Mouse (Mus musculus) limb, embryonic 10.5 days (tissue): ENCODE measurements around the gene Pum1. TPM values are rescaled to one million over a fixed set of nuclear protein-coding genes. Genes with fewer than 3 reads are reported as not detected.

Experiments
- DNase-seq: peaks from one replicate; pipeline ENCODE4 v3.0.0-alpha.2; 2017; ENCODE audit warnings: low spot score
- H3K27ac ChIP-seq: fragments of 300-500 bp; sonication (generic); 2 replicates; pipeline ENCODE4 v1.5.1; 2016; ENCODE audit warnings: mild to moderate bottlenecking
- H3K27me3 ChIP-seq: fragments of 300-500 bp; sonication (generic); 2 replicates; pipeline ENCODE4 v1.6.1; 2016; ENCODE audit warnings: low read depth, mild to moderate bottlenecking; ENCODE audit not compliant: poor library complexity, severe bottlenecking
- H3K36me3 ChIP-seq: fragments of 300-500 bp; sonication (generic); 2 replicates; pipeline ENCODE4 v1.6.1; 2016; ENCODE audit warnings: mild to moderate bottlenecking, moderate library complexity
- H3K4me1 ChIP-seq: fragments of 300-500 bp; sonication (generic); 2 replicates; pipeline ENCODE4 v1.6.1; 2016
- H3K4me3 ChIP-seq: fragments of 300-500 bp; sonication (generic); 2 replicates; pipeline ENCODE4 v1.5.1; 2016; ENCODE audit warnings: mild to moderate bottlenecking, moderate library complexity
- H3K9me3 ChIP-seq: fragments of 300-500 bp; sonication (generic); replicated peaks from 2 replicates; pipeline ENCODE4 v1.6.1; 2016; ENCODE audit warnings: mild to moderate bottlenecking
- WGBS: fragments of 180-500 bp; shearing (Covaris S2); methylation state at CpG from one replicate; pipeline ENCODE4 v1.1.7; 2016; 5-methylcytosine and 5-hydroxymethylcytosine counted together
- polyA plus RNA-seq: library from polyadenylated mRNA; unstranded; fragments of >200 nt; fragmentation: Nextera tagmentation; extraction: Ambion mirVana; gene quantifications from 2 replicates; pipeline ENCODE4 v1.2.1, GENCODE M21; 2016

The Pum1 gene
- polyA plus RNA-seq, 1 experiment from 2014 or later: 124 TPM

DNA sequence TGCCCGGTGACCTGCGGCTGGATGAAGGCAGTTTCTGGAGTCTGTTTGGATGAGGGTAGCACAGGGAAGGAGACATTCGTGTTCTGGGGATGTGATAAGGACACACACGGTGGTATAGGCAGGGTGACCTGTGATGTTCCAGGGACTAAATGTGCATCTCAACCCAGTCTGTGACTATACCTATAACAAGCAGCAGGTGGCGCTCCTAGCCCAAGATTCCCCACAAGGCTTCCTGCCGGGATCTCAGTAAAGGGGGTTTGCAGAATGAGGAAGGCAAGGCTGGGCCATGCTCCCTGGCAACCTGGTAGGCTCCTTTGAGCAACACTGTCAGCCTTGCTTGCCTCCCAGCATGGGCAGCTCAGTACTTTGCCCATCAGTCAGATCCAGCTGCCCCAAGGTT, 127.1 kb downstream of the Pum1 start:
- Histone ChIP-seq H3K9me3 (no peaks in the 10 kb centered on the region), H3K27ac (no peak overlapping the region), H3K27me3 (peaks cover 14% of the 10 kb centered on the region), H3K4me1 (peaks cover 37% of the 10 kb centered on the region), H3K4me3 (no peak overlapping the region), H3K36me3 (no peaks in the 10 kb centered on the region)
- peak; percentile 91 for DNase-seq
- 16% methylated on average over 6 of the region's 6 CpGs for WGBS

DNA sequence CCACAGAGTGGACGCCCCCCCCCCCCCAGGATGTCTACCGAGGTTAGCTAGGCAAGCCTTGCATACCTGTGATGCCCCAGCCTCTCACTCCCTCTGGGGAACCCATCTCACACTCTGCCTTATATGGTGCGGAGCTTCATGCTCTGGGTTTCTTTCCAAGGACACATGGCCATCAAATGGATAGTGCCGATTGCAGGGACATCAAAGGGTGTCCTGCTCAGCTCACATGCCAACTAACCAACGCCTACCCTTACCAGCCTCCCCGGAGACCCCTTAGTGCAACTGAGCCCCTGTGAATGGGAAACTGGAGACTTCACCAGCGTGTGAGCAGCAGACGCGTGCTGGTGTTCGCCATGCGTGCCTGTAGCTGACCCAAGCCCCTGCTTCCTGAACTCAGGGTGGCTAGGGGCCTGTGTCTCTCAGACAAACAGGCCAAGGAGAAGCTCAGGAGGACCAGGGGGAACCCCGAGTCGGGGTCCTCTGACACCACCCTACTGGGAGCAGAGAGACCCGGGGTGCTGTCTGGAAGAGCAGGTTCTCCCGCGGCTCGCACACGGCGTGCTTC, 128.8 kb downstream of the Pum1 start:
- WGBS: 3% methylated on average over 19 of the region's 19 CpGs
- no peak for DNase-seq
- H3K9me3 ChIP-seq: no peaks in the 10 kb centered on the region
- peak overlapping the region; percentile 89 for H3K4me3 ChIP-seq
- peaks cover 47% of the 10 kb centered on the region for H3K4me1 ChIP-seq
- no peaks in the 10 kb centered on the region for H3K36me3 ChIP-seq
- peaks cover 14% of the 10 kb centered on the region for H3K27me3 ChIP-seq
- H3K27ac ChIP-seq: peak overlapping the region; percentile 96

- peaks cover 54% of the 10 kb centered on the region for H3K4me1 ChIP-seq
- DNase-seq: peak; percentile 66
- H3K9me3 ChIP-seq: no peaks in the 10 kb centered on the region
- 7% methylated on average over 79 of the region's 99 CpGs for WGBS
- H3K4me3 ChIP-seq: peak within 1 kb of the TSS; percentile 89
- no peaks in the 10 kb centered on the region for H3K36me3 ChIP-seq
- peaks cover 14% of the 10 kb centered on the region for H3K27me3 ChIP-seq
- peak within 1 kb of the TSS; percentile 96 for H3K27ac ChIP-seq
Observed at GRCm38 (mm10) chr4:130792376-130793179, 129.5 kb downstream of the Pum1 start, which contains the start of gene Sdc3. Gene Sdc3 (plus strand): TSS chr4:130792537.

- Histone ChIP-seq H3K27ac (peak overlapping the region; percentile 96), H3K4me3 (peak overlapping the region; percentile 89), H3K27me3 (peaks cover 14% of the 10 kb centered on the region), H3K4me1 (peaks cover 59% of the 10 kb centered on the region), H3K9me3 (no peaks in the 10 kb centered on the region), H3K36me3 (no peaks in the 10 kb centered on the region)
- WGBS: 51% methylated on average over 7 of the region's 7 CpGs
- no peak for DNase-seq
Observed at GRCm38 (mm10) chr4:130793180-130793501, 130.0 kb downstream of the Pum1 start.

DNA sequence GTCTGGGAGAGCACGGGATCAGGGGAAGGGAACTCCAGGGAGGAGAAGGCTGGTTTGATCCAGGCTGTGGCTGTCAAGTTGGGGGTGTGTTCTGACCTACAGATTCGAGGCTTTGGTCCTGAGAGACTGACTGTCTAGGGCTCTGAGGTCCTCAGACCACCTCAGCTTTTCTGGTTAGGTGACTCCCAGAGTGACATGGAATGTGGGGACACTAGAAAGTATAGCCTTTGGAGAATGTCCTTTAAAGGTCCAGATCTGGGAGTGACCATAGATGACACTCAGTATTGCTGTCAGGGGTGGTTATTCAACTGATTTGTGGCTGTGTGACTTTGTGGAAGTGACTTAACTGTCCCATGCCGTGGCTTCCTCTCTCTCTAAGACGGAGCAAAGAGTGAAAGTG, 131.7 kb downstream of the Pum1 start:
- peaks cover 75% of the 10 kb centered on the region for H3K4me1 ChIP-seq
- WGBS: 50% methylated on average over 4 of the region's 4 CpGs
- peaks cover 4% of the 10 kb centered on the region; the same call in 1 of the 2 replicates for H3K36me3 ChIP-seq
- DNase-seq: no peak
- H3K4me3 ChIP-seq: no peak overlapping the region
- no peaks in the 10 kb centered on the region for H3K9me3 ChIP-seq
- 0 out of 2 replicates have a peak overlapping the region, but pooled peaks have one; percentile 19 for H3K27ac ChIP-seq
- peaks cover 14% of the 10 kb centered on the region for H3K27me3 ChIP-seq

- peaks cover 14% of the 10 kb centered on the region for H3K27me3 ChIP-seq
- whole genome bisulfite sequencing: 90% methylated on average over 6 of the region's 6 CpGs
- H3K36me3 ChIP-seq: peaks cover 12% of the 10 kb centered on the region
- DNase-seq: no peak
- H3K4me1 ChIP-seq: peaks cover 87% of the 10 kb centered on the region
- peak overlapping the region; percentile 50; the same call in 1 of the 2 replicates for H3K27ac ChIP-seq
- no peaks in the 10 kb centered on the region for H3K9me3 ChIP-seq
- no peak overlapping the region for H3K4me3 ChIP-seq
Observed at GRCm38 (mm10) chr4:130795970-130796369, 132.8 kb downstream of the Pum1 start.

- DNase-seq: peak; percentile 75
- H3K4me3 ChIP-seq: peak overlapping the region; percentile 35
- H3K36me3 ChIP-seq: peaks cover 12% of the 10 kb centered on the region
- 0 out of 2 replicates have a peak, but pooled peaks cover 4% of the 10 kb centered on the region for H3K27me3 ChIP-seq
- WGBS: 18% methylated on average over 15 of the region's 15 CpGs
- peaks cover 94% of the 10 kb centered on the region for H3K4me1 ChIP-seq
- peak overlapping the region; percentile 90 for H3K27ac ChIP-seq
- no peaks in the 10 kb centered on the region for H3K9me3 ChIP-seq
Observed at GRCm38 (mm10) chr4:130797201-130798051, 134.3 kb downstream of the Pum1 start.

DNA sequence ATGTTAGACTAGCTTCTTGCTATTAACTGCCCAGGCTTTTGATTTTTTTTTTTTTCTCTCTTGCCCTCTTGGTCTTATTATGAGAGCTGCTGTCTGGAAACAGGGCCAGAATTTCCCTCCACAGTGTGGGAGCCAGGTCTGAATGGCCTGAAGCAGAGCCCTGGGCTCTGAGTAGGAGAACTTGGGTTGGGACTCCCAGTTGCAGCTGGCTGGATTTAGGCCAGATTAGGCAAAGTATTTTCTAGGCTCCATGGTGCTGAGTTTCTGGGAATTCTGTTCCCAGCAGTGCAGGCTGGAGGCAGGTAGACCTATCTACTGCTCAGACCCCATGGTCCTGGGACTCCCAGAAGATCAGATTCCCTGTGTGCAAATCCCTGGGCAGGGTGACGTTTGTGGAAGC, 135.3 kb downstream of the Pum1 start:
- Histone ChIP-seq H3K27ac (peak overlapping the region; percentile 90), H3K36me3 (peaks cover 19% of the 10 kb centered on the region), H3K9me3 (no peaks in the 10 kb centered on the region), H3K4me3 (no peak overlapping the region), H3K27me3 (0 out of 2 replicates have a peak, but pooled peaks cover 4% of the 10 kb centered on the region), H3K4me1 (peaks cover 93% of the 10 kb centered on the region)
- WGBS: 67% methylated on average over 1 of the region's 1 CpGs
- no peak for DNase-seq

DNA sequence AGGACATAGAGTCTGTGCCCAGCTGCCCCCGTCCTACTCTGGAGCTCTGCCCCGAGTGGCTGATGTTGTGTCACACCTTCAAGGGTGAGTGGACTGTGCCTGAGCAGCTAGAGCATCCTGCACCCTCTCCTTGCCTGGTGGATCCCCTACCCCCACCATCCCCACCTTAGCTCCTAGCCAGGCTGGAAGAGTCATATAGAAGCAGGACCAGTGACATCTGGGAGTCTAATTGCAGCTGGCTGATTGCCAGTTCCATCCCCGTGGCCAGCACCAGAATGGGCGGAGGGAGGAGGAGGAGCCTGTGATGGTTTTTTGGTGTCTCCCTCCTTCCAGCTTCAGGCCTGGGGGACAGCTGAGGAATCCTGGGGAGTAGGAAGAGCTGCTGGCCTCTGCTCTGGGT, 136.0 kb downstream of the Pum1 start:
- no peak for DNase-seq
- whole genome bisulfite sequencing: 51% methylated on average over 4 of the region's 4 CpGs
- Histone ChIP-seq H3K27ac (peak overlapping the region; percentile 90), H3K4me1 (peaks cover 95% of the 10 kb centered on the region), H3K27me3 (0 out of 2 replicates have a peak, but pooled peaks cover 4% of the 10 kb centered on the region), H3K36me3 (peaks cover 22% of the 10 kb centered on the region), H3K9me3 (no peaks in the 10 kb centered on the region), H3K4me3 (no peak overlapping the region)

DNA sequence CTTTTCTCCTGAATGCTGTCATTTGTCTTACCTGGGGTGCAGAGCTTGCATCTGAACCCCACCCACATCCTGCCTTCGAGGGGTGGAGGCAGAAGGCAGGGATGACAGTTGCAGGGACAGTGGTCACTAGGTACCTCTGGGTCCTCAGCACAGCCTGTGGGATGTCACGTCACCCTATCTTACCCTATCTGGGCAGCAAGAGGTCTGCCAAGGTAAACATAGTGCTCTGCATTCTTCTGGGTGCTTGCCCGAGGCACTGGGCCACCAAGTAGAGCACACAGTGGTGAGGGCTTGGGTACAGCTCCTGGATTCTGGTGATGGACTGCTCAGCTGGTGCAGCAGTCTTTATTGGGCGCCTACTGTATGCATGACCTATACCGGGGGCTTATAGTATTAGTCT, 136.5 kb downstream of the Pum1 start:
- peaks cover 22% of the 10 kb centered on the region for H3K36me3 ChIP-seq
- H3K4me3 ChIP-seq: no peak overlapping the region
- H3K4me1 ChIP-seq: peaks cover 93% of the 10 kb centered on the region
- no peaks in the 10 kb centered on the region for H3K9me3 ChIP-seq
- WGBS: 82% methylated on average over 5 of the region's 5 CpGs
- DNase-seq: no peak
- 0 out of 2 replicates have a peak, but pooled peaks cover under 1% of the 10 kb centered on the region for H3K27me3 ChIP-seq
- H3K27ac ChIP-seq: peak overlapping the region; percentile 90; the same call in 1 of the 2 replicates

DNA sequence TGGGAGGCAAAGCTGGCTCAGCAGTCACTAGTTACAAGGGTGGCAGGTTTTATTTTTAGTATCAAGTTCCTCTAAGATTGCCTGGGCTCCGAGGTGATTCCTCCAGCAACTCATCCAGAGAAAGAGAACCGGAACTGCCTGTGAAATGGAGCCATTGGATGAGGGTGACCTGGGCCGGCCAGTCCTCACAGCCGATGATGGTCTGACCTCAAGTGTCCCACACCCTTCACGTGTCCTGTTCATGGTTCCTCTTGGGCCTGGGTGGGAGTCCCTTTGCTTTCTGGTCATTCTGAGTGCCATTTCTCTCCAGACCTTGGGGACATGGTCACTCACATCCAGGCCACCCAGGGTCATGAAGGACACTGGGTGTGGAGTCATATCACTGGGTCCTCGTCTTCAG, 137.0 kb downstream of the Pum1 start:
- H3K4me3 ChIP-seq: no peak overlapping the region
- peaks cover 94% of the 10 kb centered on the region for H3K4me1 ChIP-seq
- DNase-seq: no peak
- 89% methylated on average over 6 of the region's 6 CpGs for WGBS
- peaks cover 22% of the 10 kb centered on the region for H3K36me3 ChIP-seq
- no peaks in the 10 kb centered on the region for H3K9me3 ChIP-seq
- H3K27ac ChIP-seq: peak overlapping the region; percentile 90; the same call in 1 of the 2 replicates
- no peaks in the 10 kb centered on the region for H3K27me3 ChIP-seq

DNA sequence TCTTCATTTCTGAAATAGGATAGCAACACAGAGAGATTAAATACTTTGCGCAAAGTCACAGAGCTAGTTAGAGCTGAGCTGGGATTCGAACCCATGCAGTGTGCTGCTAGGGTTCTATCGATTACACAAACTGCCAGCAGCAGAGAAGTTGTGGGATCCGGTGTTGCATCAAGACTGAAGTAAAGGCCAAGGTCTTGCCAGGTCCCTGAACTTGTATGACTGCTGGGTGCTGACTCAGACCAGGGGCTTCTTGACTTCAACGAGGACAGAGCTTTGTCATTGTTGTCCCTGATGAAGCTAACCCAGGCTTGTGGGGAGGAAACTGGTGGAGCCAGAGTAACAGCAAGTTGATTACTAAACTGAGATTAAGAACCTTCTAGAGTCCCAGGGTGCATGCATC, 138.1 kb downstream of the Pum1 start:
- H3K4me1 ChIP-seq: peaks cover 88% of the 10 kb centered on the region
- no peaks in the 10 kb centered on the region for H3K27me3 ChIP-seq
- DNase-seq: no peak
- no peaks in the 10 kb centered on the region for H3K9me3 ChIP-seq
- no peak overlapping the region for H3K27ac ChIP-seq
- WGBS: 94% methylated on average over 5 of the region's 5 CpGs
- peaks cover 27% of the 10 kb centered on the region for H3K36me3 ChIP-seq
- H3K4me3 ChIP-seq: no peak overlapping the region
